Mouse (Mus musculus) right cerebral cortex, postnatal 25 days (tissue): Measurements from ENCODE around the gene Smg6.

Experiments used
- DNase-seq: peaks from one replicate; pipeline ENCODE4 v3.0.0; 2022

Smg6 gene

DNA sequence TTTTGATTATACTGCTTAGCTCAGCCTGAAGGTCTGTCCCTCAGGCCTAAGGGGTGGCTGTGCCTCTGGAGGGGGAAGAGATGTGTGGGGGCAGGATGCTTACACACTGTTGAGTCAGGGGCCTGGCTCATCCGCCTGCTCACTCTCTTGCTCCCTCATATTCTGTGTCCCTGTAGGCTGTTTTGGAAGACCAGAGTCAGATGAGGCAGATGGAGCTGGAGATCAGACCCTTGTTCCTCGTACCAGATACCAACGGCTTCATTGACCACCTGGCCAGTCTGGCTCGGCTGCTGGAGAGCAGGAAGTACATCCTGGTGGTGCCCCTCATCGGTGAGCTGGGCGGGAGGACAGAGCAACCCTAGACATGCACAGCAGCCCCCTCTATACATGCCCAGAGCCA lies 230.4 kb downstream of the Smg6 start:
- DNase-seq, result no peak

- no peak for DNase-seq
Observed at GRCm38 (mm10) chr11:75156416-75156815, 230.8 kb downstream of the Smg6 start.

DNA sequence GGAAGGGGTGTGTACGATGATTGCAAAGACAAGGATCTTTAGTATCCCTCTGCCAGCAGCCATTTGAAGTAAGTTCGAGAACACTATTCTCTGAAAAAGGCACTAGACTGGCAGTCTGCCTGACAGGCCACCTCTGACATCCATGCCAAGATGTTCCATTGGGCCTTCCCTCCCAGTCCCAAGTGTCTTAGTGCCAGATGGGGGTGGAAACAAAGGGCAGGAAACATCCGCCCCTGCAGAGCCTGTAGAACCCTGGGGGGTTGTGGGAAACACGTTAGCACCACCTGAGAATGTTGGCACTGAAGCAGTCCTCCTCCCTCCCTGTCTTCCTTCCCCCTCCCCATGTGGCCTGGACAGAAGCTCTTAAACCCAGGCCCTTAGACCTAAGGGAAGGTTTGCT lies 231.4 kb downstream of the Smg6 start:
- no peak for DNase-seq

- DNase-seq, result no peak
Observed at GRCm38 (mm10) chr11:75157901-75158300, 232.3 kb downstream of the Smg6 start.

GRCm38 (mm10) chr11:75158432-75158831 lies 232.8 kb downstream of the Smg6 start:
- no peak for DNase-seq

DNA sequence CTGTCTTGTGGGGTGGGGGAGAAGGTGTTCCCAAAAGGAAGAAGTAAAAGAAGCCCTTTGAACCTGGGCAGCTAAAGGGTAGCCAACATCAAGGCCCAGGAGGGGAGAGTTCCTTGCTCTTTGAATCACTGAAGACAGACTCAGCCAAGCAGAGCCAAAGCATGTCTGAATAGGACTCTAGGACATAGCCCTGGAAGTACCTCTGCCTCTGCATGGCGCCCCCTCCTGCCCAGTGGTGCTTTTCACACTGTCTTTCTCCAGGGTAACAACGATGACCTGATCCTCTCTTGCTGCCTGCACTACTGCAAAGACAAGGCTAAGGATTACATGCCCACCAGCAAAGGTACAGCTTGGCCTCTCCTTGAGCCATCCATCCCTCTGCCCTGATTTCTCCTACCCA lies 233.9 kb downstream of the Smg6 start:
- DNase-seq, result no peak

DNA sequence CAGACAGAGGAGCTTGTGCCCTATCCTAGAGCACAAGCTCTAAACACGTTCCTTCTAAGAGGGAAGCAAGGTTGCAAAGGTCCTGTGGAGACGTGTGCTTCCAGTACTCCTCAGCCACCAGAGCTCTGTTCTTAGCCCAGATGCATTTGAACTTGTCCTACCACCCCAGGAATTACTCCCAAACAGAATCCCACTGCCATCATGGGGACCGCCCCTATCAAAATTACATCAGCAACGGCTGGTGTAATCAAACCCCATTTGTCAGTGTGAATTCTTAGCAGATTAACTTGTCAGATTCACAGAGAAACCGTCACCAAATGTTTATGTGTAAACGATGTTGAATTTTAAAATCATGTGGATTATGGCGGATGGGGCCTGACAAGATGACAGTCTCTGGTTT lies 235.3 kb downstream of the Smg6 start:
- DNase-seq, result no peak

DNA sequence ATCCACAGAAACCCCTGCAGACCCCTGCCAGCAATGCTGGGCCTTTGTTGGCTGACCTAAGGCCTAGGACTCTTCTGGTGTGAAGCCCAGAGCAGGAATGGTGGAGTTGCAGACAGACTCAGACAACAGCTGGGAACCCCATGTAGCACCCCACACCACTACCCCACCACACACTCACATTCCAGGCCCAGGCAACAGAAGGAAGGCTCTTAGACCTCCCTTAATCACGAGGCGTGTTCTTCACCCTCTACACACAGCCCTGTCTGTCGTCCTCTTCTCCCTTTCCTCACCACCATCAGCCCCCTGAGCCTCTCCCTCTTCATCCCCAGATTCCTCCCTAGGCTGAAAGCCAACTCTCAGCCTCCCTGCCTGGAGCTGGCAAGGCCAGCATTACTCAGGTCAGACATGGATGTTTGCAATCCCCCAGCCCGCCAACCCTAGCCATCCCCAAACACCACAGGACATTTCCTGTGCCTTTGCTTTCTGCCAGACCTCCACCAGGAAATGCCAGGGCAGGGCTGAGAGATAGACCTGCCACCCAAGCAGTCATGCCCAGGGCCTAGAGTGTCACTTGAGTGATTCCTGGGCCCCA lies 235.9 kb downstream of the Smg6 start:
- no peak for DNase-seq

DNA sequence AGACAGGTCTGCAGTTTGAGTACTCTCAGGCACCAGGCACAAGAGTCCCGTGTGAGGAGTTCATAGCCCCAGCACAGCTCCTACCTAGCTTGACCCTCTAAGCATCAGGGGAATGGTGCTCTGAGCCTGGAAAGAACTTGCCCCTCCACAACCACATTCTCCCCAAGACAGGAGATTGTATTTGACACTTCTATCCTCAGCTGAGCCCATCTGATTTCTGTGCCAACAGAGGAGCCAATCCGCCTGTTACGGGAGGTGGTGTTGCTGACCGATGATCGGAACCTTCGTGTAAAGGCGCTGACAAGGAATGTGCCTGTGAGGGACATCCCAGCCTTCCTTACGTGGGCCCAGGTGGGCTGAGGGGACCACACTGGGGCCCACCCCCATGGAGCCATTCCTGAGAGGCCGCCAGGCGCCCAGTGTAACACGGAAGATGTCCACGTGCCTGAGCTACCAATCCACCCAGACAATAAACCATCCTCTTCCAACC lies 237.0 kb downstream of the Smg6 start:
- DNase-seq, result no peak

DNA sequence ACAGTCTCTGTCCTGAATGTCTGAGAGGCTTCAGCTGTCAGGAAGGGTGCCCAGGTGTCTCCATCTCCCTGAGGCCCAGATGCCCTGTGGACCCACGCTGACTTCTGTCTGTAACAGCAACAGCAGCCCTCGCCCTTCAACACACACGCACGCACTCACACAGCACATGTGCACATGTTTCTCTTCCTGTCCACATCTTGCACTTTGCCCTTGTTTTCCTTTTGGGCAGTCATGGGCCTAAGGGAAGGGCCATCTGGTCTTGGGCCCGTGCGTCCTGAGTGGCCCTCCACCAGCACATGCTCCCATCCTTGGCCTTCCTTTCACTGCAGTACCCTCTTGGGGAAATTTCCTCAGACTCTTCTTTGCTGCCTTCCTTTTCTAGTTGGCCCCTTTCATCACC lies 237.8 kb downstream of the Smg6 start:
- DNase-seq, result no peak

- DNase-seq, result no peak
Observed at GRCm38 (mm10) chr11:75164051-75164450, 238.4 kb downstream of the Smg6 start.

- no peak for DNase-seq
Observed at GRCm38 (mm10) chr11:75164750-75165149, 239.1 kb downstream of the Smg6 start.

DNA sequence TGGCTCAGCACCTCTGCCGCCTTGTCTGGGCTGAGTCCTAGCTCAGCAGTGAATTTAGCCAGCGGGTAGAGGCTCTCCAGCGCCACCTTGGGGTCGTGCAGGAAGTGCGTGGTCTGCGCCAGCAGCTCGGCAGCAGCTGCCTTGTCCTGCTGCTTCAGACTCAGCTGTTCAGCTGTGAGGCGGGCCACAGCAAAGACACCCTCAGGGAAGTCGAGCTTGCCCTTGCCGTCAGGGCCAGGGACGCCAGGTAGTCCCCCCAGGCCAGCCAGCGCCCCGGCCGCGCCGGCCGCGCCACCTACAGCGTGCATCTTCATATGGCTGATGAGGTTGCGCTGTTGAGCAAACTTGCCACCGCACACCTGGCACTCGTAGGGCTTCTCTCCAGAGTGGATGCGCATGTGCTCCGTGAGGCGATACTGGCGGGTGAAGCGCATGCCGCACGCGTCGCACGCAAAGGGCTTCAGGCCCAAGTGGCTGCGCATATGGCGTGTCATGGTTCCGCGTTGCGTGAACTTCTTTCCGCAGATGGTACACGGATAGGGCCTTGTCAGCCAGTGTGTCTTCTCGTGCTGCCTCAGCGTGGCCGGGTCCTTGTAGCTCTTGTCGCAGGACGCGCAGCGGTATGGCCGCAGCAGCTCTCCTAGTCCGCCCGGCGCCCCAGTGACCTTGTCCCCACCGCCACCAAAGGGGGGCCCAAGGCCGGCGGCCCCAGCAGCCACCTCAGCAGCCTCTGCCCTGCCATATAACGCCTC lies 240.0 kb downstream of the Smg6 start:
- DNase-seq, result peak; percentile 80

- DNase-seq, result no peak
Observed at GRCm38 (mm10) chr11:75166193-75166842, 240.7 kb downstream of the Smg6 start.

DNA sequence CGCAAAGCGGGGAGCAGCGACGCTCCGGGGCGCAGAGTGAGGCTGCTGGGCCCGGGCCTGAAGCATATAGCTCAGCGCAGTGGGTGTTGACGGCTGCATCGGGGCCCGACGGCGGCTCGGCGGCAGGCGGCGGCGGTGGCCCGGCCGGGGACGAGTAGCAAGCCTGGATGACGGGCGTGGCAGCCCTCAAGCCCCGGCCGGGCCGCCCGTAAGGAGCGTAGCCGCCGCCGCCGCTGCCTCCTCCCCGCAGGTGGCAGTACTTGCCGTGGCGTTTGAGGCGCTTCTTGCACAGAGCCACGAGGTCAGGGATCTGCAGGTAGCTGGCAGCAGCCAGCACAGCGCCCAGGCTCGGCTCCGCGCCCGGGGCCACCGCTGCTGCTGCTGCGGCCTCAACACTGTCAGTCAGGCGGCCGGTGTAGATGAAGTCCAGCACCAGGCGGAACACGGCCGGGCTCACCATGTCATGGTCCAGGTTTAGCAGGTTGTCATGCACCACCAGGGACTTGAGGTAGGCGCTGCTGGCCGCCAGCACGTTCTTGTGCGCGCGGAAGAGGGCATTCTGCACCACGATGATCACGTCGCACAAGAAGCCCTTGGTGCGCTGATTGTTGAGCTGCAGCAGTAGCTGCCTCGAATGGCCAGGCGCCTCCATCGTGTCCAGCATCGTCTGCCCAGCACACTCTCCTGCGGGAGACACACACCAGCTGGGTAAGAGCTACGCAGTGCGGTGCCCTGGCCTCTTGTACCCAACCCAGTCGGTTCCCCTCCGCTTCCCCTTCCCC lies 241.4 kb downstream of the Smg6 start:
- no peak for DNase-seq

GRCm38 (mm10) chr11:75167643-75168589 lies 242.3 kb downstream of the Smg6 start:
- DNase-seq, result no peak

- peak; percentile 77 for DNase-seq
Observed at GRCm38 (mm10) chr11:75168590-75169361, 243.2 kb downstream of the Smg6 start.

- no peak for DNase-seq
Observed at GRCm38 (mm10) chr11:75169405-75170080, 243.9 kb downstream of the Smg6 start, which contains the start of gene Hic1. TSS of gene Hic1 (minus strand) at chr11:75169519.

- DNase-seq, result peak; percentile 88
Observed at GRCm38 (mm10) chr11:75170136-75170751, 244.6 kb downstream of the Smg6 start.
